Mouse (Mus musculus): ENCODE results near the gene Tbl3.
"Not testable (repeated sequence)": the region's sequence is repeated elsewhere in the genome, so short reads cannot be mapped to it uniquely, and the experiment has no call there.

Gene Tbl3

GRCm38 (mm10) chr17:24727618-24728017 is 20.2 kb upstream of the Tbl3 start, which contains the start of gene Rpl3l:
Gene Rpl3l, plus strand, starts transcription at chr17:24727820.
- peak in 1 of 2 experiments; percentile 57 for DNase-seq (ENCODE audit: low spot score in 2 of 2)

- no peak for DNase-seq (ENCODE audit: low spot score in 2 of 2)
Measured at GRCm38 (mm10) chr17:24725637-24726390, 18.4 kb upstream of the Tbl3 start.

- peak; percentile 97 to 100 for DNase-seq (ENCODE audit: low spot score in 2 of 2)
Measured at GRCm38 (mm10) chr17:24724184-24724583, 16.7 kb upstream of the Tbl3 start, which contains the start of gene Ndufb10. Gene Ndufb10, minus strand, starts transcription at chr17:24724478.

- DNase-seq (ENCODE audit: low spot score in 2 of 2), result peak in 1 of 2 experiments; percentile 47
Measured at GRCm38 (mm10) chr17:24723881-24724180, 16.4 kb upstream of the Tbl3 start.

- DNase-seq (ENCODE audit: low spot score in 2 of 2), result peak in 1 of 2 experiments; percentile 60
Measured at GRCm38 (mm10) chr17:24723122-24723880, 15.8 kb upstream of the Tbl3 start.

GRCm38 (mm10) chr17:24722220-24722924 is 14.9 kb upstream of the Tbl3 start:
- peak in 1 of 2 experiments; percentile 61 for DNase-seq (ENCODE audit: low spot score in 2 of 2)

- DNase-seq (ENCODE audit: low spot score in 2 of 2), result not testable (repeated sequence)
Measured at GRCm38 (mm10) chr17:24721383-24721955, 14.0 kb upstream of the Tbl3 start.

- peak in 1 of 2 experiments; percentile 62 for DNase-seq (ENCODE audit: low spot score in 2 of 2)
Measured at GRCm38 (mm10) chr17:24720616-24721015, 13.2 kb upstream of the Tbl3 start.

- peak; percentile 97 to 98 for DNase-seq (ENCODE audit: low spot score in 2 of 2)
Measured at GRCm38 (mm10) chr17:24719494-24720222, 12.2 kb upstream of the Tbl3 start.

GRCm38 (mm10) chr17:24718938-24719337 is 11.5 kb upstream of the Tbl3 start:
- DNase-seq (ENCODE audit: low spot score in 2 of 2), result not testable (repeated sequence)

- peak in 1 of 2 experiments; percentile 55 for DNase-seq (ENCODE audit: low spot score in 2 of 2)
Measured at GRCm38 (mm10) chr17:24717943-24718342, 10.5 kb upstream of the Tbl3 start, which contains the start of the genes Rnf151 and Rps2. Gene Rnf151, minus strand, starts transcription at chr17:24718063. Gene Rps2, plus strand, starts transcription at chr17:24718116.

GRCm38 (mm10) chr17:24716166-24716682 is 8.8 kb upstream of the Tbl3 start:
- DNase-seq (ENCODE audit: low spot score in 2 of 2), result peak in 1 of 2 experiments; percentile 58

- no peak for DNase-seq (ENCODE audit: low spot score in 2 of 2)
Measured at GRCm38 (mm10) chr17:24715556-24715955, 8.1 kb upstream of the Tbl3 start.

- no peak for DNase-seq (ENCODE audit: low spot score in 2 of 2)
Measured at GRCm38 (mm10) chr17:24708646-24709045, 1.2 kb upstream of the Tbl3 start.

GRCm38 (mm10) chr17:24707801-24708425 is 453 bp upstream of the Tbl3 start:
- DNase-seq (ENCODE audit: low spot score in 2 of 2), result no peak

GRCm38 (mm10) chr17:24705821-24706220 is 1.6 kb downstream of the Tbl3 start:
- no peak for DNase-seq (ENCODE audit: low spot score in 2 of 2)

GRCm38 (mm10) chr17:24701251-24701650 is 6.2 kb downstream of the Tbl3 start:
- no peak for DNase-seq (ENCODE audit: low spot score in 2 of 2)

GRCm38 (mm10) chr17:24699473-24699872 is 8.0 kb downstream of the Tbl3 start:
- no peak for DNase-seq (ENCODE audit: low spot score in 2 of 2)

- no peak for DNase-seq (ENCODE audit: low spot score in 2 of 2)
Measured at GRCm38 (mm10) chr17:24698715-24699114, 8.7 kb downstream of the Tbl3 start.

- DNase-seq (ENCODE audit: low spot score in 2 of 2), result no peak
Measured at GRCm38 (mm10) chr17:24697985-24698384, 9.5 kb downstream of the Tbl3 start.

Data from spleen, postnatal 4 days (tissue).